Comparison of ENCODE assay signal across 24 mouse cellular contexts in the genomic region with DNA sequence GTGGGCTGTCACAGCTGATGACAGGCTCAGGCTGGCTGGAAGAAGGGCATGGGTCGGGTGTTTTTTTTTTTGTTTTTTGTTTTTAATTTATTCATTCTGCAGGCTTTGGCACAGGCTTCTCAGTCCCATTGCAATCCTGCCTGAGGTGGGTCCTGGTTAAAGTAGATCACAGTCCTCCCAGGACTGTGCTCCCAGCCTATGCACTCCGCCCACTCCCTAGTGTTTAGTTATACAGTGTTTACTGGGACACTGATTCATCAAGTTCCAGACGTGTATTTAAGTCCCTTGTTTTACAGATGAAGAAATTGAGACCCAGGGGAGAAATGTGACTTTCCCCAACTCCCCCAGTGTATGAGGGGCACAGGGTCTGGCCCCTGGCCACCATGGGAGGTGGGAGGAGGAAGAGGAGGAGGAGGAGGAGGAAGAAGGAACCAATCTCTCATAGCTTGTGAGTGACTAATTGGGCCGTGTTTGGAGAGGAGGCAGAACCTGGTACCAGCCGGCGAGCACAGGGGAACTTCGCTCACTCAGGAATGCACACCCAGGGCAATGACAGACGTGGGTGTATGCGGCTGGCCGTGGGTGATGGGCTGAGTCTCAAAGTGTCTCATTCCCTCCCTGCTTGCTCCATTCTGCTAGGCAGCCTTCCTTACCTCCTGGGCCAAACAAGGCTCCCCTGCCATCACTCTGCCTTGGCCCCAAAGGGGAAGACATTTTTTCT. TPM values are rescaled to one million over a fixed set of nuclear protein-coding genes. Genes with fewer than 3 reads are reported as not detected.
A peak's percentile ranks its signal among the peaks of the same experiment; 100 is the strongest.
DNase-seq lines count a peak whose midpoint lies in the region; ATAC-seq lines count a peak whose summit lies in the region.
"Had no signal": no experiment of that assay in that cellular context is flagged by ENCODE, and none has a peak within 500 bp of the region (broad histone marks: within the 10 kb centered on the region; RNA-seq: fewer than 3 reads in every experiment).

No protein-coding gene starts in this region.

- no peak overlapping the region for H3K4me2 ChIP-seq in forebrain, embryonic 11.5 days (ENCODE audit: low read depth, low read length, severe bottlenecking)
- H3K4me2 ChIP-seq: embryonic facial prominence, embryonic 13.5 days; hindbrain, embryonic 13.5 days had no signal

- no peak for ATAC-seq in forebrain, embryonic 11.5 days (replicated peaks; ENCODE audit: low FRiP score)
- ATAC-seq: forebrain, embryonic 14.5 days; midbrain, embryonic 16.5 days had no signal

- H3K27me3 ChIP-seq in forebrain, embryonic 11.5 days (ENCODE audit: control insufficient read depth, insufficient read depth, low read length): no peaks in the 10 kb centered on the region

- H3K9ac ChIP-seq in forebrain, embryonic 11.5 days (ENCODE audit: low read length): no peak overlapping the region
- H3K9ac ChIP-seq: embryonic facial prominence, embryonic 13.5 days; hindbrain, embryonic 13.5 days had no signal

- H3K9me3 ChIP-seq in forebrain, embryonic 11.5 days (ENCODE audit: control insufficient read depth, low read length): no peaks in the 10 kb centered on the region
- H3K9me3 ChIP-seq: embryonic facial prominence, embryonic 13.5 days; G1E; hindbrain, embryonic 13.5 days had no signal

- no peaks in the 10 kb centered on the region for H3K36me3 ChIP-seq in forebrain, embryonic 11.5 days (ENCODE audit: control insufficient read depth, insufficient read depth, low read length)
- H3K36me3 ChIP-seq: G1E had no signal

- no peak overlapping the region for H3K4me3 ChIP-seq in forebrain, embryonic 11.5 days (ENCODE audit: low read depth, low read length)
- H3K4me3 ChIP-seq: embryonic facial prominence, embryonic 13.5 days; hindbrain, embryonic 13.5 days had no signal

- 88% methylated on average over 10 of the region's 10 CpGs for WGBS in forebrain, embryonic 11.5 days

- H3K4me1 ChIP-seq in forebrain, embryonic 11.5 days (replicated peaks; ENCODE audit: control insufficient read depth, insufficient read depth, low read length): no peaks in the 10 kb centered on the region

- H3K27ac ChIP-seq in forebrain, embryonic 11.5 days (ENCODE audit: low read depth, low read length): no peak overlapping the region
- H3K27ac ChIP-seq: embryonic facial prominence, embryonic 13.5 days; hindbrain, embryonic 13.5 days; macrophage had no signal

- intact Hi-C loops in left cerebral cortex, postnatal 10 days (cut with DNase I): no loop called here
- intact Hi-C loops in gastrocnemius, postnatal 14 days (cut with DNase I; ENCODE audit: low total_unique reads): no loop called here

- DNase-seq in frontal cortex, postnatal 36 days (ENCODE audit: low spot score in 2 of 2): peak; percentile 65
- no peak for DNase-seq in frontal cortex, postnatal 14 days (ENCODE audit: low spot score in 2 of 2)
- peak; percentile 65 to 75 for DNase-seq in left cerebral cortex, adult 18-20 months (ENCODE audit: low spot score in 2 of 2)
- DNase-seq in left cerebral cortex, postnatal 10 days (ENCODE audit: extremely low spot score in 1 of 2, low spot score in 2 of 2): no peak
- DNase-seq in NIH3T3 (ENCODE audit: low read depth): peak; percentile 58
- DNase-seq in left cerebral cortex, adult 8-10 months (ENCODE audit: low spot score in 2 of 2): peak; percentile 56 to 79
- DNase-seq in forebrain, embryonic 11.5 days (ENCODE audit: low spot score): no peak
- no peak for DNase-seq in gastrocnemius, postnatal 14 days
- DNase-seq: cerebellum, adult 2 months; cerebellum, postnatal 25 days; embryo, embryonic 11 days; gastrocnemius, postnatal 36 days; kidney, adult 18-20 months; thymus, adult 2 months had no signal

RNA-seq across cellular contexts. Expression of a gene that starts 24.0 kb away (rescaled TPM):
- total RNA-seq in left cerebral cortex, adult 18-20 months (2021): 10 to 100 TPM; 14.6 to 15.8 TPM
- total RNA-seq in left cerebral cortex, postnatal 10 days (2021): 10 to 100 TPM; 17.1 to 19.8 TPM
- total RNA-seq in left cerebral cortex, adult 8-10 months (2022): 10 to 100 TPM; 14.6 to 26.0 (median 18.3) TPM
- 5.9 and 6.3 TPM in 2 replicates for polyA plus RNA-seq in forebrain, embryonic 11.5 days (2014; fragmentation: Nextera tagmentation; extraction: Ambion mirVana)
- total RNA-seq in gastrocnemius, postnatal 14 days (2021): 10 to 100 TPM; 37.9 to 46.5 TPM
- total RNA-seq: CH12.LX; G1E; neutrophil, adult 5-6 weeks had no signal
- polyA plus RNA-seq: G1E, macrophage had no signal

RNA-seq across cellular contexts. Expression of a gene that starts 39.0 kb away (rescaled TPM):
- 100 to 1,000 TPM; 366 to 382 TPM for total RNA-seq in left cerebral cortex, adult 18-20 months (2021)
- total RNA-seq in left cerebral cortex, postnatal 10 days (2021): 100 to 1,000 TPM; 295 to 296 TPM
- 100 to 1,000 TPM; 349 to 362 (median 356) TPM for total RNA-seq in left cerebral cortex, adult 8-10 months (2022)
- 3.6 and 8.2 TPM in 2 replicates for polyA plus RNA-seq in forebrain, embryonic 11.5 days (2014; fragmentation: Nextera tagmentation; extraction: Ambion mirVana)
- 1 to 10 TPM; 1.0 to 1.5 TPM for total RNA-seq in gastrocnemius, postnatal 14 days (2021)
- total RNA-seq: liver, adult 2 months; neutrophil, adult 5-6 weeks had no signal
- polyA plus RNA-seq: G1E; liver, embryonic 16.5 days; macrophage had no signal

Comparison
In these comparisons a context has a peak if more than half of its experiments do, and no peak if none do; other contexts are left out.
1. DNase-seq: peak in frontal cortex, postnatal 36 days (2 of 2), left cerebral cortex, adult 18-20 months (2 of 2), NIH3T3 (single experiment) and left cerebral cortex, adult 8-10 months (2 of 2); none in frontal cortex, postnatal 14 days (0 of 2), left cerebral cortex, postnatal 10 days (0 of 2), forebrain, embryonic 11.5 days (single experiment) and gastrocnemius, postnatal 14 days (single experiment).
2. RNA of a gene that starts 39.0 kb away (total RNA-seq): 366 to 382 TPM in left cerebral cortex, adult 18-20 months, 349 to 362 TPM in left cerebral cortex, adult 8-10 months and 295 to 296 TPM in left cerebral cortex, postnatal 10 days; 1.0 to 1.5 TPM in gastrocnemius, postnatal 14 days; every median in the first group is over 100 times any median in the second.